Mouse (Mus musculus) embryonic facial prominence, embryonic 13.5 days (tissue): ENCODE data around the gene Susd6. TPM values are rescaled to one million over a fixed set of nuclear protein-coding genes. Genes with fewer than 3 reads are reported as not detected.

Experiments
- ATAC-seq: fragments of 200-750 bp; cut with Nextera tagmentation; 2 replicates; pipeline ENCODE4 v1.8.0; 2017; ENCODE audit warnings: low read depth; ENCODE audit not compliant: insufficient number of reproducible peaks, insufficient read depth, low FRiP score, low TSS enrichment
- H3K27ac ChIP-seq: fragments of 300-500 bp; sonication (generic); 2 replicates; pipeline ENCODE4 v1.5.1; 2015; ENCODE audit warnings: moderate library complexity, mild to moderate bottlenecking, inconsistent platforms
- H3K27me3 ChIP-seq: fragments of 300-500 bp; sonication (generic); 2 replicates; pipeline ENCODE4 v1.6.1; 2015; ENCODE audit warnings: mild to moderate bottlenecking, inconsistent platforms
- H3K36me3 ChIP-seq: fragments of 300-500 bp; sonication (generic); 2 replicates; pipeline ENCODE4 v1.6.1; 2015; ENCODE audit warnings: mild to moderate bottlenecking, inconsistent platforms
- H3K4me1 ChIP-seq: fragments of 300-500 bp; sonication (generic); 2 replicates; pipeline ENCODE4 v1.6.1; 2015; ENCODE audit warnings: inconsistent platforms
- H3K4me2 ChIP-seq: fragments of 300-500 bp; sonication (generic); 2 replicates; pipeline ENCODE4 v1.6.1; 2015; ENCODE audit warnings: moderate library complexity, mild to moderate bottlenecking, inconsistent platforms
- H3K4me3 ChIP-seq: fragments of 300-500 bp; sonication (generic); 2 replicates; pipeline ENCODE4 v1.5.1; 2015; ENCODE audit warnings: mild to moderate bottlenecking, inconsistent platforms
- H3K9ac ChIP-seq: fragments of 300-500 bp; sonication (generic); 2 replicates; pipeline ENCODE4 v1.6.1; 2015; ENCODE audit warnings: mild to moderate bottlenecking, inconsistent platforms
- H3K9me3 ChIP-seq: fragments of 300-500 bp; sonication (generic); 2 replicates; pipeline ENCODE4 v1.6.1; 2016; ENCODE audit warnings: inconsistent platforms
- WGBS: fragments of 180-500 bp; shearing (Covaris S2); methylation state at CpG from one replicate; pipeline ENCODE4 v1.1.7; 2015; ENCODE audit warnings: mixed read lengths; 5-methylcytosine and 5-hydroxymethylcytosine counted together
- polyA plus RNA-seq: library from polyadenylated mRNA; unstranded; fragments of >200 nt; fragmentation: Nextera tagmentation; extraction: Ambion mirVana; gene quantifications from 2 replicates; pipeline ENCODE4 v1.2.1, GENCODE M21; 2015

Gene Susd6
- polyA plus RNA-seq, 1 experiment from 2014 or later = 16.0 TPM

DNA sequence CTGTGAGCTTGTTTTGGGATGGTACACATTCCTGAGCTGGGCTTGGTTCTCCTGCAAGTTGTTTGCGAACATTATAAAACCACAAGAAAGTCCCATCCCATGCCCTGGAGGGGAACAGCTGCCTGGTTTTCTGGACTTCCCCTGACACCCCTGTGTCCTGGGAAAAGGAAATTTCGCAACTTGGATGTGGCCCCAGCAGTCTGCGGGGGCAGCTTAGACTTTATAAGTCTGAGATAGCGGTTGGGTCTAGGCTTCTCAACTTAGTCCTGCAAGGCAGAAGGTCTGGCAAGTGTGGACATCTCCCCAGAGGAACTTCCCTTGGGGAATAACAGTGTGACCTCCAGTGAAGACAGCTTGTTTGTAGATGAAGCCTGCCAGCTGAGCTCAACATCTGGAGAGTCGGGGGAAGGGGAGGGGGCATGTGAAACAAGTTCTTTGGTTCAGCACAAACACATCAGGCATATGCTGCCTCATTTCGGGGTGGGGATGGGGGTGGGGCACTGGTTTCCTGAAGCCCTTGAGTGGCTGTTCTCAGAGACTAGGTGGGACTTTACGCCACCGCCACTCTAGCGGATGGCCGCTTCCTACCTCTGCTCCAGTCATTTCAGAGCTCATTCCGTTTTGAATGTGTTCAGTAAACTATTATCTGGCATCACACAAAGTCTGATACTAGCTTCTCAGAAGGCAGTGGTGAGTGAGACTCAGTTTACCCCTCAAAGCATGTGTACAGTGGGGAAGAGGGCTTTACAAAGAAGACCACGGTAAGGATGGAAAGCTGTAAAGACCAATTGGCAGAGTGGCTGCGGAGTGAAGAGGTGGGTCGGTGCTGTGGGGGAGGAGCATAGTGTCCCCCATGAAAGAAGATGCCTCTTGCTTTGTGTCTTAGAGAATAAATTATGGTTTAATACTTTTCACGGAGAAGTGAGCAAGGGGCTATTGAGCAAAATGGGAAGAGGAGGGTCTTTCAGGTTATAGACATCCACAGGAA is 95.3 kb downstream of the Susd6 start:
- WGBS = 48% methylated on average over 15 of the region's 15 CpGs
- peak overlapping the region; percentile 19 for H3K4me3 ChIP-seq
- ATAC-seq = no peak

DNA sequence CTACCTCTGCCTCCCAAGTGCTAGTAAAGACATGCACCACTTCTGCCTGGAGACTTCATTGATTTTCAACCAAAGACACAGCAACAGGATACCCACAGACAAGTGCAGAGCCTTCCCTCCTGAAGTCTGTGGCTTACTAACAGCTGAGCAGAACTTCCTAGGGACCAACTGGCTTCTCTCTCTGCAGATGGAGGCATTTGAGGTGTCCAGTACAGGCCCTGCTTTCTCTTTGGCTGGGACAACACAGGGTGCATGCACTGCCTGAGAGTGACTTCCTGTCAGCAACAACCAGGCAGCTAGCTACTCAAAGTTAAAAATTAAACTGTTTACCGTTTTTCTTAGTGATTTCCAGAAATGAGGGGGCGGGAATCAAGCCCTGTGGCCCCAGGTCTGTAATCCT is 96.7 kb downstream of the Susd6 start:
- WGBS = 50% methylated on average over 2 of the region's 2 CpGs

More for the DNA sequence above, 95.3 kb downstream of the Susd6 start:
- H3K9ac ChIP-seq = 0 out of 2 replicates have a peak overlapping the region, but pooled peaks have one; percentile 36
- no peaks in the 10 kb centered on the region for H3K27me3 ChIP-seq
- H3K4me2 ChIP-seq = peak overlapping the region; percentile 30
- H3K9me3 ChIP-seq = peaks cover 3% of the 10 kb centered on the region; the same call in 1 of the 2 replicates
- peaks cover 8% of the 10 kb centered on the region for H3K4me1 ChIP-seq
- H3K36me3 ChIP-seq = peaks cover 5% of the 10 kb centered on the region
- no peak overlapping the region; the same call in 1 of the 2 replicates for H3K27ac ChIP-seq

DNA sequence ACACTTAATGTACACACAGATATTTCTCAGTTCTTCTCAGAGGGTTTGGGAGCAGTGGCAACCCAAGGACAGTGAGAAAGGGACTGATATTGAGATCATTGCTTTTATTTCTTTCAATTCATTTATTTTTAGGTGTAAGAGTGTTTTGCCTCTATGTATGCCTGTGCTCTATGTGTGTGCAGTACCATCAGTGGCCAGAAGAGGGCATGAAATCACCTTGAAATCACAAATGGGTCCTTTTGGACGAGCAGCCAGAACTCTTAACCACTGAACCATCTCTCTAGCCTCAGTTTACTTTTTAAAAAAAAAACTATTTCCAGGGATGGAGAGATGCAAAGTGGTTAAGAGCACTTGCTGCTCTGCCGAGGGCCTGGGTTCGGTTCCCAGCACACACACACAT is 99.0 kb downstream of the Susd6 start:
- H3K4me3 ChIP-seq = no peak overlapping the region
- no peaks in the 10 kb centered on the region for H3K27me3 ChIP-seq
- peaks cover 3% of the 10 kb centered on the region; the same call in 1 of the 2 replicates for H3K9me3 ChIP-seq
- ATAC-seq = no peak
- no peak overlapping the region for H3K9ac ChIP-seq
- H3K27ac ChIP-seq = no peak overlapping the region
- WGBS = 94% methylated on average over 3 of the region's 3 CpGs
- no peaks in the 10 kb centered on the region for H3K36me3 ChIP-seq
- H3K4me1 ChIP-seq = peaks cover 8% of the 10 kb centered on the region
- H3K4me2 ChIP-seq = no peak overlapping the region

More for the DNA sequence above, 96.7 kb downstream of the Susd6 start:
- no peak overlapping the region for H3K4me3 ChIP-seq
- no peak for ATAC-seq
- H3K4me2 ChIP-seq = no peak overlapping the region
- no peak overlapping the region for H3K27ac ChIP-seq
- no peaks in the 10 kb centered on the region for H3K36me3 ChIP-seq
- H3K9ac ChIP-seq = no peak overlapping the region
- H3K9me3 ChIP-seq = peaks cover 3% of the 10 kb centered on the region; the same call in 1 of the 2 replicates
- H3K27me3 ChIP-seq = no peaks in the 10 kb centered on the region
- peaks cover 8% of the 10 kb centered on the region for H3K4me1 ChIP-seq

DNA sequence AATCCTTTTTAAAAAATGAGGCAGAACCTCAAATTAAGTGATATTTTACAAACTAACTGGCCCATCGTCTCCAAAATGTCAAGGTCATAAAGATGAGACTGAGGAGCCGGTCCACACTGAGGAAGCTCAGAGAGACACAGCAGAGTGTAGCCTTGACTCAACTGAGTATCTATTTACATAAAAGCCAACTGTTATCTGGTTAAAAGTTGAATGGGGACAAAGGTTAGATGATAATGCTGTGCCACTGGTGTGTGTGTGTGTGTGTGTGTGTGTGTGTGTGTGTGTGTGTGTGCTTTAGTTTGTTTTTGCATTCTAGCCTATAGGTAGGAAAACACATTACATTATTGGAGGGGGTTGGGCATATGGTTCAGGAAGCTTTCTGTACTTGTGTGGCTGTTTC is 100.8 kb downstream of the Susd6 start:
- H3K36me3 ChIP-seq = no peaks in the 10 kb centered on the region
- no peak overlapping the region for H3K27ac ChIP-seq
- peaks cover 3% of the 10 kb centered on the region; the same call in 1 of the 2 replicates for H3K9me3 ChIP-seq
- H3K27me3 ChIP-seq = no peaks in the 10 kb centered on the region
- no peak overlapping the region for H3K4me2 ChIP-seq
- WGBS = 91% methylated on average over 2 of the region's 2 CpGs
- peaks cover 2% of the 10 kb centered on the region; the same call in 1 of the 2 replicates for H3K4me1 ChIP-seq
- ATAC-seq = no peak
- H3K9ac ChIP-seq = no peak overlapping the region
- no peak overlapping the region for H3K4me3 ChIP-seq

DNA sequence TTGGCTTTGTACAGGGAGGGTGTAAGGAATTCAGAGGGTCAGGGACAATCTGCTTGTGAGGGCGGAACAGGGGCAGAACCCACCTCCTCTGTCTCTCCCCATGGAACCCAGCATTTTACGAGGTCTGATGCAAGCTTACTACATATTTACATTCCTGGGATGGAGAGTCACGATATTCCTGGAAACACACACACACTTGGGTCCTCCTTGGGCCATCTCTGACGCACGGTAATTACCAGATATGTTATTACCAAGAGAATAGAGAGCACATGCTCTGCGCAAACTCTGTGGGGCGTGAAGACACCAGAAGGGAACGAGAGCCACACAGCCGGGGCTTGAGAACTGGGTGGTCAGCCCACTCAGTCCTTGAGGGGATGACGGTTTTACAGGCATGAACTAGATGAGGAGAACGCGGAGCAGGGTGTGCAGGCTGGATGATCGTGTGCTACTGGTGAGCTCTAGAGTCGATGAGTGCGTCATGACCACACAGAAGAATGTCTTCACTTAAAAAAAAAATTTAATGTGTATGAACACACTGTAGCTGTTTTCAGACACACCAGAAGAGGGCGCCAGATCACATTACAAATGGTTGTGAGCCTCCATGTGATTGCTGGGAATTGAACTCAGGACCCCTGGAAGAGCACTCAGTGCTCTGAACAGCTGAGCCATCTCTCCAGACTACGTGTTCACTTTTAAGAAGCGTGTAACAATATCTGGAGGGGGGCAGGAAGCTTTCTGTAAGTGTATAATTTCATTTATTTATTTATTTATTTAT is 103.6 kb downstream of the Susd6 start:
- no peak overlapping the region for H3K27ac ChIP-seq

DNA sequence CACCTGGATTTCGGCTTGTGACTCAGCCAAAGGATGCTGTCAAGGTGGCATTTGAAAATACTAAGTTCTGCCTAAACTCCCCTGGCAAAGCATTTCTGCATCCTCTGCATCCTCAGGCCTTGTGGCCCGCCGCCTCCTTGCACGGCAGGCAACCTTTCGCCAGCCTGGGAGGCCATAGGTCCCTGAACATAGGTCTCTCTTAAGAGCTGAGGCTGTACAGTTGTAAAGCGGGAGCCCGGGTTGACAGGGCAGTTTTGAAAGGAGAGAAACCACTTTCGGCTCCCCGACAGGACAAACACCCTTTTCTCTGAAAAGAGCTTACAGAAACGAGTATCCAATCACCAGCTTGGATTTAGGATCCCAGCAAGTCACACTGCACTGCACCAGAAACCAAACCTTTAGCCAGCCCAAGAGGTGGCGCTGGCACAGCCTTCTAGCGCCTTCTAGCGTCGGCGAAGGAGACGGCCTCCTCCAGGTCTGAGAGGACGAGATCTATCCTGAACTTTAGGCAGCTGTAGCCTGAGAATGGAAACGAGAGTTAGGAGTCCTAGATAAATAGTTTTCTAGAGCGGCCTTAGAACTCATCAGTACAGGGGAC is 104.8 kb downstream of the Susd6 start:
- peak overlapping the region; percentile 52 for H3K4me2 ChIP-seq
- peak; percentile 80 for ATAC-seq
- peak overlapping the region; percentile 23; the same call in 1 of the 2 replicates for H3K27ac ChIP-seq
- peak overlapping the region; percentile 53; the same call in 1 of the 2 replicates for H3K9ac ChIP-seq
- WGBS = 12% methylated on average over 19 of the region's 19 CpGs
- no peaks in the 10 kb centered on the region for H3K27me3 ChIP-seq
- peak overlapping the region; percentile 32 for H3K4me3 ChIP-seq
- H3K9me3 ChIP-seq = no peaks in the 10 kb centered on the region
- H3K4me1 ChIP-seq = peaks cover 2% of the 10 kb centered on the region; the same call in 1 of the 2 replicates
- no peaks in the 10 kb centered on the region for H3K36me3 ChIP-seq

More for the DNA sequence above, 103.6 kb downstream of the Susd6 start:
- H3K27me3 ChIP-seq = no peaks in the 10 kb centered on the region
- H3K36me3 ChIP-seq = no peaks in the 10 kb centered on the region
- no peak overlapping the region for H3K9ac ChIP-seq
- no peak for ATAC-seq
- H3K4me1 ChIP-seq = peaks cover 2% of the 10 kb centered on the region; the same call in 1 of the 2 replicates
- 88% methylated on average over 18 of the region's 18 CpGs for WGBS
- no peak overlapping the region for H3K4me2 ChIP-seq
- H3K9me3 ChIP-seq = peaks cover 3% of the 10 kb centered on the region; the same call in 1 of the 2 replicates
- no peak overlapping the region for H3K4me3 ChIP-seq

DNA sequence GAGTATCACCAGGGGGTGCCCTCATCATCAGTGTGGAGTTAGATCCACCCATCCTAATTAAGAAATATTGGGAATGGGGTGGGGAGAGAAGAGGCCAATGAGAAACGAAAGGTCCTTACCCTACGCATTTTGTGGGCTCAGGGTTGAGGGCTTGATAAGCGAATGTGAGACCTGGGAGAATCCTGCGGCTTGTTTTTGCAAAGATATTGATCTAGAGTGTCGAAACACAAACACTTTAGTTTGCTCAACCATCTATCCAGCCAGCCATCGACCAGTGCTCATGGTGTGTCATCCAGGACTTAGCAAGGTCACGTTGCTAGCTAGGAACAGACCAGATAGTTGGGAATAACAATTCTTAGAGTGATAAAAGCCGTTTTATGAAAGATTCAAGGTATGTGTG is 119.3 kb downstream of the Susd6 start:
- Histone ChIP-seq H3K27me3 (no peaks in the 10 kb centered on the region), H3K4me2 (no peak overlapping the region), H3K9me3 (peaks cover 3% of the 10 kb centered on the region; the same call in 1 of the 2 replicates), H3K36me3 (no peaks in the 10 kb centered on the region), H3K27ac (no peak overlapping the region), H3K4me3 (no peak overlapping the region), H3K4me1 (no peaks in the 10 kb centered on the region), H3K9ac (no peak overlapping the region)
- 87% methylated on average over 8 of the region's 8 CpGs for WGBS
- ATAC-seq = no peak

DNA sequence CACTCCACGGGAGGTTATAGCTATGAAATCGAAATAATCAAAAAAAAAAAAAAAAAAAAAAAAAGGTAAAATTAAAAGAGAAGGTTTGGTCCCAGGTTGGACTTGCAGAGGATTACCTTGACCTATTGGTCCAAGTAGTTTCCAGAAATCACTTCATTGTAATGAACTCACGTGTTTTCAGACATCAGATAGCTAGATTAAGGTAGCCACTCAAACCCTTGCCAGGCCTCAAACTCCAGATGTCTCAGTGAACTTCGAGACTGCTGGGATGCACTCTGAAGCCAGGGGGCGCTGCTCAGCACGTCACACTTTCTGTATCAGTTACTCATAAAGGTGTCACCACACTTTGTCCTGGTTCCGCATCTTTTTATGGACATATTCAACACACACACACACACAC is 127.5 kb downstream of the Susd6 start:
- H3K36me3 ChIP-seq = no peaks in the 10 kb centered on the region

DNA sequence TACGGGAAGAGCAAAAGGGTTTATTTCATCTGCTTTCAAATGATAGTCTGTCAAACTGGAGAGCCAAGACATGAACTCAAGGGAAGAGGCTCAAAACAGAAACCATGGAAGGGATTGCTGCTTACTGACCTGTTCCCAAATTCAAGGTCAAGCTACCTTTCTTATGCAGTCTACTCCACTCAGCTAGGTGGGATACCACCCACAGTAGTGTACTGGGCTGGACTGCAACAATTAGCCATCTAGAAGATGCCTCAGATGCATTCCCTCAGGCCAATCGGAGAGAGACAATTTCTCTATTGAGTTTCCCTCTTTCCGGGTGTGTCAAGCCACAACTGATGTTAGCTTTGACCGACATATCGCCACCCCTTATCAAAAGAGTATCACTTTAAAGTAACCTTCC is 131.0 kb downstream of the Susd6 start:
- no peaks in the 10 kb centered on the region for H3K9me3 ChIP-seq
- 88% methylated on average over 5 of the region's 5 CpGs for WGBS
- peaks cover 9% of the 10 kb centered on the region for H3K4me1 ChIP-seq
- H3K4me2 ChIP-seq = no peak overlapping the region
- H3K4me3 ChIP-seq = no peak overlapping the region
- ATAC-seq = no peak
- no peak overlapping the region for H3K9ac ChIP-seq
- H3K27me3 ChIP-seq = no peaks in the 10 kb centered on the region
- no peak overlapping the region for H3K27ac ChIP-seq
- H3K36me3 ChIP-seq = no peaks in the 10 kb centered on the region

More for the DNA sequence above, 127.5 kb downstream of the Susd6 start:
- H3K9ac ChIP-seq = no peak overlapping the region
- WGBS = 55% methylated on average over 7 of the region's 7 CpGs
- no peak for ATAC-seq
- H3K27me3 ChIP-seq = no peaks in the 10 kb centered on the region
- no peak overlapping the region for H3K4me2 ChIP-seq
- H3K27ac ChIP-seq = no peak overlapping the region
- H3K9me3 ChIP-seq = no peaks in the 10 kb centered on the region
- H3K4me3 ChIP-seq = no peak overlapping the region
- H3K4me1 ChIP-seq = peaks cover 2% of the 10 kb centered on the region

DNA sequence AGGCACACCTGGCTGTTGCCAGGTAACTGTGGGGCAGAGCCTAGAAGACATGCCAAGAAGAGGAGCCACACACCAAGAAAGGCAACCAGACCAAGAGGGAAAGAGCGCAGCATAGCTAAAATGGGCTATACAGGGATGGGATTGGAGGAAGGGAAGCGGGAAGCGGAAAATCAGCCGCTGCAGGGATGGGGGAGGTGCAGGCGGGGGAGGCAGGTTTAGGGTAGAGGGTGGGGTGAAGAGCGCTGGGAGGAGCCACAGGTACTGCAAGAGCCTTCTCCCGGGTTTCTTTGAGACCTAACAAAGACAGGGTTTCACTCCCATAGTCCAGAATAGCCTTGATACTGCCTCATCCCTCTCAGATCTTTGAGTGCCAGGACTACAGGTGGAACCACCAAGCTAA is 132.6 kb downstream of the Susd6 start:
- H3K27me3 ChIP-seq = no peaks in the 10 kb centered on the region
- 2% methylated on average over 7 of the region's 7 CpGs for WGBS
- no peak for ATAC-seq
- H3K4me1 ChIP-seq = peaks cover 9% of the 10 kb centered on the region
- peak overlapping the region; percentile 56 for H3K4me2 ChIP-seq
- H3K9ac ChIP-seq = no peak overlapping the region
- no peaks in the 10 kb centered on the region for H3K36me3 ChIP-seq
- no peaks in the 10 kb centered on the region for H3K9me3 ChIP-seq
- peak overlapping the region; percentile 24 for H3K4me3 ChIP-seq
- H3K27ac ChIP-seq = peak overlapping the region; percentile 22; the same call in 1 of the 2 replicates

DNA sequence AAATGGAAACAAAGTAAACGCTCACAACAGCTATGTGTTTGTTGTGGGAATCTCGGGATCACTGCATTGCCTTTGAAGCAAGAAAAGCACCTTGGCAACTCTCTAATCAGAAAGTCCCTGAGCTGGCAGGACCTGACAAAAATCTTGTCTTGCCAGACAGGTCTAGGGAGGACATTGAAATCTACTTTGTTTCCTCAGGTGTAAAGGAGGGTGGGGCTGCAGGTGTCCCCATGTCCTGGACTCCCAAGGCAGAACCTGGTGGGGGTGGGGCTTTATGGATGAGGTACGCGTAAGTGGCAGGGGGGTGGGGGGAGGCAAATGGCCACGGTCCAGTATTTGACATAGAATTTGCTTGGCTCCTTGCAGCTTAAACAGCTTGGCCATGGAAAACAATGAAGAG is 133.3 kb downstream of the Susd6 start:
- 0 out of 2 replicates have a peak, but pooled peaks have one; percentile 37 for ATAC-seq

More for the DNA sequence above, 133.3 kb downstream of the Susd6 start:
- H3K36me3 ChIP-seq = no peaks in the 10 kb centered on the region
- peak overlapping the region; percentile 55; the same call in 1 of the 2 replicates for H3K27ac ChIP-seq
- H3K9ac ChIP-seq = no peak overlapping the region
- H3K4me3 ChIP-seq = no peak overlapping the region
- H3K4me2 ChIP-seq = no peak overlapping the region
- 53% methylated on average over 5 of the region's 5 CpGs for WGBS
- no peaks in the 10 kb centered on the region for H3K9me3 ChIP-seq
- H3K27me3 ChIP-seq = no peaks in the 10 kb centered on the region
- peaks cover 9% of the 10 kb centered on the region for H3K4me1 ChIP-seq
